Mouse (Mus musculus) heart, embryonic 12.5 days (tissue): ENCODE data around the gene Ifit3. TPM values are rescaled to one million over a fixed set of nuclear protein-coding genes. Genes with fewer than 3 reads are reported as not detected.

Source experiments
- ATAC-seq: fragments of 200-750 bp; cut with Nextera tagmentation; 2 replicates; pipeline ENCODE4 v1.8.0; 2017; ENCODE audit warnings: moderate TSS enrichment, moderate library complexity; ENCODE audit not compliant: insufficient number of reproducible peaks, low FRiP score
- H3K27ac ChIP-seq: fragments of 300-500 bp; sonication (generic); 2 replicates; pipeline ENCODE4 v1.5.1; 2016; ENCODE audit warnings: mild to moderate bottlenecking, moderate library complexity; ENCODE audit not compliant: poor library complexity, severe bottlenecking
- H3K27me3 ChIP-seq: fragments of 300-500 bp; sonication (generic); replicated peaks from 2 replicates; pipeline ENCODE4 v1.6.1; 2016; ENCODE audit warnings: mild to moderate bottlenecking, moderate library complexity
- H3K36me3 ChIP-seq: fragments of 300-500 bp; sonication (generic); 2 replicates; pipeline ENCODE4 v1.6.1; 2016; ENCODE audit warnings: mild to moderate bottlenecking, moderate library complexity
- H3K4me1 ChIP-seq: fragments of 300-500 bp; sonication (generic); replicated peaks from 2 replicates; pipeline ENCODE4 v1.6.1; 2016; ENCODE audit warnings: mild to moderate bottlenecking
- H3K4me2 ChIP-seq: fragments of 300-500 bp; sonication (generic); 2 replicates; pipeline ENCODE4 v1.6.1; 2016; ENCODE audit warnings: mild to moderate bottlenecking, moderate library complexity
- H3K4me3 ChIP-seq: fragments of 300-500 bp; sonication (generic); 2 replicates; pipeline ENCODE4 v1.5.1; 2016; ENCODE audit warnings: mild to moderate bottlenecking
- H3K9ac ChIP-seq: fragments of 300-500 bp; sonication (generic); 2 replicates; pipeline ENCODE4 v1.6.1; 2016; ENCODE audit warnings: mild to moderate bottlenecking, moderate library complexity
- H3K9me3 ChIP-seq: fragments of 300-500 bp; sonication (generic); replicated peaks from 2 replicates; pipeline ENCODE4 v1.6.1; 2016; ENCODE audit warnings: mild to moderate bottlenecking, moderate library complexity
- WGBS: fragments of 180-500 bp; shearing (Covaris S2); methylation state at CpG from one replicate; pipeline ENCODE4 v1.1.7; 2016; 5-methylcytosine and 5-hydroxymethylcytosine counted together
- polyA plus RNA-seq: library from polyadenylated mRNA; unstranded; fragments of >200 nt; fragmentation: Nextera tagmentation; extraction: Ambion mirVana; gene quantifications from 2 replicates; pipeline ENCODE4 v1.2.1, GENCODE M21; 2016

The Ifit3 gene
- polyA plus RNA-seq, 1 experiment from 2014 or later = 0.69 TPM

DNA sequence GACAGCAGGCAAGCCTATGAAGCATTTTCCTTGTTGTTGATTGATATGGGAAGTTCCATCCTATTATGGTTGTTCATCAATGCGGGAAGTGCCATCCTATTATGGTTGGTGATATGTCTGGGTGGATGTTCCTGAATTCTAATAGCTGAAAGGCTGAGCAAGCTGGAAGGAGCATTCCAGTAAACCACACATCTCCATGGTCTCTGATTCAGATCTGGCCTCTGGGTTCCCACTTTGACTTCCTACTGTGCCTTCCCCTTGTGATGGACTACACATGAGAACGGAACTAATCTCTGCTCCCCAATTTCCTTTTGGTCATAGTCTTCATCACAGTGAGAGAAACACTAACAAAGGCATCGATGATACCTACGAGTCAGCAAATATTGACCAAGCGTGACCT lies 37.5 kb downstream of the Ifit3 start:
- Histone ChIP-seq H3K36me3 (no peaks in the 10 kb centered on the region), H3K4me1 (no peaks in the 10 kb centered on the region), H3K4me3 (no peak overlapping the region), H3K4me2 (no peak overlapping the region), H3K9me3 (no peaks in the 10 kb centered on the region), H3K27ac (no peak overlapping the region), H3K27me3 (no peaks in the 10 kb centered on the region), H3K9ac (no peak overlapping the region)
- ATAC-seq = no peak
- 84% methylated on average over 5 of the region's 5 CpGs for WGBS

DNA sequence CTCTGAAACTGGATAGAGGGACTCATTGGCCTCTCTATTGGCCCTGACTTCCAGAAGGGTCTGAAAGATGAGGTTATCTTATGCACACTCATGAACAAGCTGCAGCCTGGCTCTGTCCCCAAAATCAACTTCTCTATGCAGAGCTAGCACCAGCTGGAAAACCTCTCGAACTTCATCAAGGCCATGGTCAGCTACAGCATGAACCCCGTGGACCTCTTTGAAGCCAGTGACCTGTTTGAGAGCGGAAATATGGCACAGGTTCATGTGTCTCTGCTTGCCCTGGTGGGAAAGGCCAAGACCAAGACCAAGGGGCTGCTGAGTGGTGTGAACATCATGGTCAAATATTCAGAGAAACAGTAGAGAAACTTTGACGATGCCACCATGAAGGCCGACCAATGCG lies 40.5 kb downstream of the Ifit3 start:
- Histone ChIP-seq H3K9ac (no peak overlapping the region), H3K4me1 (no peaks in the 10 kb centered on the region), H3K9me3 (no peaks in the 10 kb centered on the region), H3K27ac (no peak overlapping the region), H3K4me2 (no peak overlapping the region), H3K27me3 (no peaks in the 10 kb centered on the region), H3K4me3 (no peak overlapping the region), H3K36me3 (no peaks in the 10 kb centered on the region)
- 87% methylated on average over 6 of the region's 6 CpGs for WGBS
- ATAC-seq = no peak

DNA sequence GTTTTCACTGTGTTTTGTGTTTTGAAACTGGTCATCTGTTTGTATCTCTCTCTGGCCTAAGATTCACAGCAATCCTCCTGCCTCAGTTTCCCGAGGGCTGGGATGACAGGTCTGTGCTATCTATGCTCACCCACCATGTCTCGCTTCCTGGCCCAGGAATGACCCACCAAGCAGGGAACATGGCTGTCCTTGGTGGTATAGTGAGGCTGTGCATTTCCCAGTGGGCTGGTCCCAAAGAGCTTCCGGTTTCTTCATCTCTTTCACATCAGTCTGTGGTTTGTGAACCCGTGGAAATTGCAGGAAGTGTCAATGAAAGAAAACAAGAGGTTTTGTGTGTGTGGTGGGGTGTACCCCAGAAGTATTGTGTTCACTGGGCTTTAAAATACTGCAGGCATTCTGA lies 41.3 kb downstream of the Ifit3 start:
- no peak overlapping the region for H3K4me2 ChIP-seq
- no peak for ATAC-seq
- WGBS = 65% methylated on average over 4 of the region's 4 CpGs

DNA sequence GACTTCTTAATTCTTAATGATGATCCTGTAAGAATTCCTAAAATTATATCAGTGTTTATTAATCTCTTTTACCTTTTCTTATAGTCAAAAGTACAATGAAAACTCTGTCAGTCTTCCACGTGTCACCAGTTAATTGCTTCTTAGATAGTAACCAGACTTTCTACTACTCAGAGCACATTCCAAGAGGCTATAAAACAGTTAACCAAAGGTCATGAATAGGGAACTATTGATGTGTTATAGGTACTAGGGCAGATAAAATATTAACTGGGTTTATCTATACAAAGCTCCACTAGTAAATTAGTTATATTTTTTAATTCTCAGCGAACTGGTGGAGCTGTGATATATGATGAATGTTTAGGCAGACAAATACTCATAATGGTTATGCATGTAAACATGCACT lies 44.2 kb downstream of the Ifit3 start:
- H3K9me3 ChIP-seq = no peaks in the 10 kb centered on the region
- H3K36me3 ChIP-seq = no peaks in the 10 kb centered on the region
- WGBS = 69% methylated on average over 2 of the region's 2 CpGs
- H3K27me3 ChIP-seq = no peaks in the 10 kb centered on the region
- no peaks in the 10 kb centered on the region for H3K4me1 ChIP-seq
- no peak overlapping the region for H3K9ac ChIP-seq
- H3K4me3 ChIP-seq = no peak overlapping the region
- no peak overlapping the region for H3K4me2 ChIP-seq
- ATAC-seq = no peak
- no peak overlapping the region for H3K27ac ChIP-seq

More for the DNA sequence above, 41.3 kb downstream of the Ifit3 start:
- Histone ChIP-seq H3K27ac (no peak overlapping the region), H3K9ac (no peak overlapping the region), H3K4me3 (no peak overlapping the region), H3K27me3 (no peaks in the 10 kb centered on the region), H3K4me1 (no peaks in the 10 kb centered on the region), H3K9me3 (no peaks in the 10 kb centered on the region), H3K36me3 (no peaks in the 10 kb centered on the region)

DNA sequence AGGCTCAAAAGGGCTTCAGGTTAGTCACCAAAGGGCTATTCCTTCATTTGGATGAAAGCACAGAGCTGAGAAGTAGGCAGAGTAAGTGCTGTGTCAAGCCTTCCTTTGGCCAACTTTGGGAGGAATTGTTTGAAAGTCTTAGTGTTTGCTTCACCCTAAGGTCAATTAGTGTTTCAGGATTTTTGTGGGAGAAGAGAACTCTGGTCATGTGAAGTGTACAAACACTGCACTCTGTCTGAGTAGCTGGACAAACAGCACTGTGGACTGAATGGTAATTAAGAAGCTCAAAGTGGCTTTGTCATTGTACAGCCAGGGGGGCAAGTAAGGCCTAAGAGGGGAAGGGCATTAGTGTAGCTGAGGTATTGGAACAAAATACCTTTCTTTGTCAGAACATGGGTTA lies 48.2 kb downstream of the Ifit3 start:
- no peak overlapping the region for H3K27ac ChIP-seq

DNA sequence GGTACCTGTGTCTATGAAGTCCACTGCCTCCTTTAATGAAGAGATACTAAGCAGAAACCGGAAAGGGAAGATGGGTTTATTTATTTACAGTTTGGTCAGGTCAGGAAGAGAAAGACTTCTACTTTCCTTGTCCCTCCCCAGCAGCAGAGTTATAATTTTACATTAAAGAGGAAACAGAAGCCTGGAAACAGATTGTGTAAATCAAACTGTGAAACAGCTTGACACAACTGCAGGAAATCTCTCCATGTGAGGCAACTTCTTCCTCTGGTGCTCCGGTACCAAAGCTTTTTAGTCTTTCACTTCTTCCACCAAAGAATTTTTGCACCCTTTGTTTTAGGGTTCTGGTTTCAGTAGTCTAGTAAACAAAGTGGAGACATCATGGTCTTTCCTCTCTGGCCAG lies 50.2 kb downstream of the Ifit3 start:
- no peak overlapping the region for H3K27ac ChIP-seq
- no peak overlapping the region for H3K4me3 ChIP-seq
- no peak overlapping the region for H3K4me2 ChIP-seq
- H3K27me3 ChIP-seq = peaks cover 8% of the 10 kb centered on the region
- no peaks in the 10 kb centered on the region for H3K4me1 ChIP-seq
- no peaks in the 10 kb centered on the region for H3K36me3 ChIP-seq
- no peak overlapping the region for H3K9ac ChIP-seq
- ATAC-seq = no peak
- no peaks in the 10 kb centered on the region for H3K9me3 ChIP-seq
- 76% methylated on average over 2 of the region's 2 CpGs for WGBS

More for the DNA sequence above, 48.2 kb downstream of the Ifit3 start:
- no peaks in the 10 kb centered on the region for H3K36me3 ChIP-seq
- H3K9me3 ChIP-seq = no peaks in the 10 kb centered on the region
- no peak overlapping the region for H3K4me3 ChIP-seq
- no peaks in the 10 kb centered on the region for H3K27me3 ChIP-seq
- no peak overlapping the region for H3K9ac ChIP-seq
- no peaks in the 10 kb centered on the region for H3K4me1 ChIP-seq
- no peak overlapping the region for H3K4me2 ChIP-seq
- no peak for ATAC-seq

DNA sequence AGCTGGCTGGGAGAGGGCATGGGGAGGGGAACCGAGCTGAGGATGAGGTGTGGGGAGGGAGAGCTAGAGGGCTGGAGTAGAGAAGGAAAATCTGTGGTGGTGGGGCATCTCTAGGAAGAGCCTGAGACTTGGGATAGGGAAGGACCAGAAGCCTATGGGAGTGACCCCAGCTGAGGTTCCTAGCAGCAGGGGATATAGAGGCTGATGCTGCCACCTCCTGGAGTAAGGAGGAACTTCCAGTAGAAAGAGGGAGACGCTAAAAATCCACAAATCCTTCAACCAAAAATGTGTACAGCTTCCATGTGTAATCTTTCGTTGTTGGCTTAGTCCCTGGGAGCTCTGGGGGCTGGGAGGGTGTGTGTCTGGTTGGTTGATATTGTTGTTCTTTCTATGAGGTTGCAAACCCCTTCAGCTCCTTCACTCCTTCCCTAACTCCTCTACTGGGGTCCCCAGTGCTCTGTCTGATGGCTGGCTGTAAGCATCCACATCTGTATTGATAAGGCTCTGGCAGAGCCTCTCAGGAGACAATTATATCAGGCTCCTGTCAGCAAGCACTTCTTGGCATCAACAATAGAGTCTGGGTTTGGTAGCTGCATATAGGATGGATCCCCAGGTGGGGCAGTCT lies 53.7 kb downstream of the Ifit3 start:
- Histone ChIP-seq H3K9me3 (no peaks in the 10 kb centered on the region), H3K4me1 (0 out of 2 replicates have a peak, but pooled peaks cover 5% of the 10 kb centered on the region), H3K9ac (no peak overlapping the region), H3K36me3 (no peaks in the 10 kb centered on the region), H3K27me3 (peaks cover 10% of the 10 kb centered on the region), H3K4me3 (no peak overlapping the region), H3K4me2 (no peak overlapping the region), H3K27ac (no peak overlapping the region)
- peak; percentile 59; the same call in 1 of the 2 replicates for ATAC-seq
- WGBS = 4% methylated on average over 3 of the region's 3 CpGs

Other genes with a start within 250 kb of the Ifit3 start
- 3.3 and 4.6 TPM in 2 replicates for gene Ch25h, start 108.4 kb upstream of the Ifit3 start, polyA plus RNA-seq
- 38.7 and 41.4 TPM in 2 replicates for gene Lipa, start 56.1 kb upstream of the Ifit3 start, polyA plus RNA-seq
- gene Ifit2, start 32.8 kb upstream of the Ifit3 start, polyA plus RNA-seq = 6.6 and 8.2 TPM in 2 replicates
- 1.00 and 1.5 TPM in 2 replicates for gene Ifit1bl1, start 18.4 kb downstream of the Ifit3 start, polyA plus RNA-seq
- 0.19 and 0.46 TPM in 2 replicates for gene Ifit3b, start 24.4 kb downstream of the Ifit3 start, polyA plus RNA-seq
- gene Ifit1bl2, start 57.2 kb downstream of the Ifit3 start, polyA plus RNA-seq = 0.83 and 1.0 TPM in 2 replicates
- gene Ifit1, start 57.3 kb downstream of the Ifit3 start, polyA plus RNA-seq = 0.32 and 0.40 TPM in 2 replicates
- gene Slc16a12, start 163.8 kb downstream of the Ifit3 start, polyA plus RNA-seq = 37.2 and 37.8 TPM in 2 replicates